Mouse (Mus musculus): ENCODE measurements around the gene Gm28035.

The Gm28035 gene

GRCm38 (mm10) chr2:30240267-30240666 is at the start of gene Gm28035:
TSS of gene Gm28035 (plus strand) at chr2:30240567.
- in situ Hi-C loops (cut with MboI, MseI), result loop anchor here in 1 of 2 experiments (10.0 kb wide), 1 partner anchor 1115 kb away; the partner anchor contains the start of gene Setx

DNA sequence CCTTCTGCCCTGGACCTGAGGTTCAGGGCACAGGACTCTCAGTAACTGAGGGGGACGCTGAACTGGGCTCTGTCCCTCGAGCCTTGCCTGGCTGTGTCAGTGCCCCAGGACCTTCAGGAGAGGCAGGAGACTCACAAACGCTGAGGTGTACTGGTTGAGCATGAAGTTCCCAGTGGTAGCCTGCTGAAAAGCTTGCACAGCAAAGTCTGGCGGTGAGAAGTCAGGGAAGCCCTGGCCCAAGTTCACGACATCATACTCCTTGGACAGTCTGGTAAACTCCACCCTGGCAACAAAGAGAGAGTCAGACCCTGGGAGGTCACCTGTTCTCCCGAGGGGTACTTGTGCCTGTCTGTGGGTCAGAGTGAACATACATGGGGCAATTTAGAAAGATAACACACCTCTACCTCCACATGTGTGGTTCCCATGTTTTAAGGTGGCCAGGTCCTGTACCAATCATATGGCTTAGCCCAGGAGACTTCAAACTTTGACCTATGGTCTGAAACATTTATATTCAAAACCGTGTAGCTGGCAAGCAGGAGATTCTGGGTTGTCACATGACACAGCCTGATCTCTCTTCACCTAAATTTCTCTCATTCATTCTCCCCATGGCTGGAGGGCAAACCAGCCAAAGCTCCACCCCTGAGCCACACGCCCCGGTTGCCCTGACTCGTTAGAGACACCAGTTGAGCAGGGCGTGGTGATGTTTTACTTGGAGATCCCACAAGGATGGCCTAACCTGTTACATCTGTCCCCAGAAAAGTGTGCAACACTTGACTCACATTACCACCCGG is 48.4 kb upstream of the Gm28035 start:
- in situ Hi-C loops (cut with MboI, MseI), result loop anchor here in 1 of 2 experiments (5.0 kb wide), 1 partner anchor 55 kb away; no protein-coding TSS in a partner anchor

- in situ Hi-C loops (cut with MboI, MseI), result loop anchor here in 1 of 2 experiments (5.0 kb wide), 1 partner anchor 53 kb away; no protein-coding TSS in a partner anchor
Measured at GRCm38 (mm10) chr2:30194656-30195055, 45.7 kb upstream of the Gm28035 start.

DNA sequence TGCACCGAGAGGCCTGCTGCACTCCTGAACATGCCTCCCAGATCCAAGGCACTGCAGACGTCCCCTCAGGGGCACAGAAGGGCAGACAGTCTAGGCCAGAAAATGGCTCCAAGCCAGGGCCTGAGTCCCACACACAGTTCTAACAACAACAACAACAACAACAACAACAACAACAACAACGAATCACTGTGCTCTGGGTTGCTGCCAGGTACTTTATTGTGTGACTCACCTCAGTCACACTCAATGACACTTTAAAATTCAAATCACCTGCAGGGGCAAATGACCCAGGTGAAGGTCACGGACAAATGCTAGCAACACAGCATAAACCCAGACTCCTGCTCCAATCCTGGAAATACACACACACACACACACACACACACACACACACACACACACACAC is 42.3 kb upstream of the Gm28035 start:
- in situ Hi-C loops (cut with MboI, MseI), result no loop called here

DNA sequence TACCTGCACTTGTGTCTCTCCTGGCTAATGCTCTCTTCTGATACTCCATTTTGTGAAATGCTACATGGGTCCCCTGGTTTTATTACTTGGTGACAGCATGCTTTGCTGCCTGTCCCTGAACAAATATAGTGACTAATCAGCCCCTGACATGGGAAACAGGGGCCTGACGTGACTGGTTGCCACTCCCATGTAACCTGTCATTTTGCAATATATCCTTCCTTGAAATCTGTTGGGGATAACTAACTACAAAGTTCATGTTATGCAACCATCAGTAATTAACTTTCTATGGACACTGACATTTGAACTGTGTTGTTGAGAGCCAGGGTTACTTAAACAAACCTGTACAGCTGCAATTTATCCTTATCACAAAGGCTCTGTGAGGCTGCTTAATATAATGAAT is 40.4 kb upstream of the Gm28035 start:
- in situ Hi-C loops (cut with MboI, MseI), result no loop called here

DNA sequence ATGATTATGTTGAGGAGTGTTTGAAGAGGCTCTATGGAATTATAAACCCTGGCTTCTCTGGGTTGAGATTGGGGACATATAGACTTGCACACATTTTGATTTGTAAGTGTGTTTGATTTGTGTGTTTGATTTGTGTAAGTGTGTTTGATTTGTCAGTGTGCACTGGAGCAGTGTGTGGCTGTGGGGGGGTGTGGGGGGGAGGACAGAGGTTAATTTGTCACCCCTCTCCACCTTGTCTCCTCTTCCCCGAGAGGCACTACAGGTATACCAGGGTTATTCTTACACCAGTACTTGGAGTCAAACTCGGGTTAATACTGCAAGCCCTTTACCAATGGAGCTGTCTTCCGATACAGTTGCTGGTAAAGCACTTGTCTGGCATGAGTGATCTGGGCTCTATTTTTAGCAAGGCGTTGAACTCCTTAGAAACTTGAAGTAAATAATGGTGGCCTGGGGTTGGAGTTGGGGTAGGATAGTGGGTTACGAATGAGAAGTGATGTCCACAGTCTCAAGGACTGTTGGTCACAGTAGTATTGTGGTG is 39.9 kb upstream of the Gm28035 start:
- in situ Hi-C loops (cut with MboI, MseI), result no loop called here

- in situ Hi-C loops (cut with MboI, MseI), result no loop called here
Measured at GRCm38 (mm10) chr2:30203439-30203838, 36.9 kb upstream of the Gm28035 start.

- in situ Hi-C loops (cut with MboI, MseI), result no loop called here
Measured at GRCm38 (mm10) chr2:30205255-30205628, 35.1 kb upstream of the Gm28035 start.

GRCm38 (mm10) chr2:30205629-30206357 is 34.6 kb upstream of the Gm28035 start, which contains the start of gene Kyat1:
TSS of gene Kyat1 (minus strand) at chr2:30205847.
- in situ Hi-C loops (cut with MboI, MseI), result no loop called here

DNA sequence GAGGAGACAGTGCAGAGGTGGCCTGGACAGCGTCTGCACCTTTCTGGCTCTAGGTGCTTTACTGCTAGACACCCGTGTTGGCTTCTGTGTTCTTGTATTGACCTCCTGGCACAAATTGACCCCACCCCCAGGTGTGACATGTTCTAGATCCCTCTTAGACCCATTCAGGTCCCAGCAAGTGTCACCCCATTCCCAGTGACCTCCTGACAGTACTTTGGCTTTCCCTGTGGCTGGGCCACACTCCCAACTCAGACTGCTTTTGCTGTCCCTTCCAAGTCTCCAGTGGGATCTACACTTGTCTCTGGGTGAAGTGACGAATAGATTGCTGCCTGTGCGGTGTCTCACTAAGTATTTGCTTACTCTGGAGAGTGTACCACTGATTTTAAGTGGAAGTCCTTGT is 33.0 kb upstream of the Gm28035 start:
- in situ Hi-C loops (cut with MboI, MseI), result no loop called here

DNA sequence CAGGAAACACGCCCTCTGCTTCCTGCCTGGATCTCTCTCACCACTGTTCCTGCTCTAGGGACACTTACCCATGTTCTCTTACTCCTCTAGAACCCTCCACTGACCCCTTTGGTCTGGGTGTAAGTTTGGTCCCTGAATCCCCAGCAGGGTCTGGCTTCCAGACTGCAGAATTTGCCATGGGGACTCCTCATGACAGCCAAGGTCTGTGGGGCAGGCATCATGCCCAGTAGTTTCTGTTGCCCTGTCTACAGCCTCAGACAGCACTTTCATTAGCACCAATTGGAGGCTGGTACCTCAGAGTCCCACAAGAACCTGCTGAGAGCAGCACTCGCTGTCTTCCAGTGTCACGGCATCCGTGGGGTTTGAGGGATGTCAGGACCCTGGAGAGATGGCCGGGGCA is 32.5 kb upstream of the Gm28035 start:
- in situ Hi-C loops (cut with MboI, MseI), result no loop called here

DNA sequence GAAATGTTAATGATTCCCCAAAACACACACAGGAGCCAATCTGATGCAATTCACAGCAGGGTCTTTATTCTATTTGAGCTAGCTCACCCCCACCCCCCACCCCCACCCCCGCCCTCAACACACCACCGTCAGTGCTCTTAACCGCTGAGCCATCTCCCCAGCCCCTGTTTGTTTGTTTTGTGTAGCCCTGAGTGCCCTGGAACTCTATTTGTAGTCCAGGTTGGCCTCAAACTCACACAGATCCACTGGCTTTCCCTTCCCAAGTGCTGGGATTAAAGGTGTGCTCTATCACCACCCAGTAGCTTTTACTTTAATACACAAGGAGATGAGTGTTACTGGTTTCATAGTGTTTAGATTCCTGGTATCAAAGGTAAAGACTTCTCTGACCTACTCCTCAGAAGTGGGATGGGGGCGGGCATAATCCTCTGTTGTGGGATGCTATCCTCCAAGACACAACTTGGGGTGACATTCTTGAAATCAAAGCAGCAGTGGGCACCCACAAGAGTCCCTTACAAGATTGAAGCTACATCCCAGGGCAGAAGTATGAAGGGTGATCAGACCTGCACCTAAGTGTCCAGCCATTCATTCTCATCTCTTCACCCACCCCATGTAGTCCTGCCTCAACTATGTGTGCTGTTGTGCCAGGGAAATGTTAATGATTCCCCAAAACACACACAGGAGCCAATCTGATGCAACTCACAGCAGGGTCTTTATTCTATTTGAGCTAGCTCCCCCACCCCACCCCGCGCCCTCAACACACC is 28.8 kb upstream of the Gm28035 start:
- in situ Hi-C loops (cut with MboI, MseI), result no loop called here

GRCm38 (mm10) chr2:30212169-30212545 is 28.2 kb upstream of the Gm28035 start:
- in situ Hi-C loops (cut with MboI, MseI), result no loop called here

GRCm38 (mm10) chr2:30212951-30213350 is 27.4 kb upstream of the Gm28035 start:
- in situ Hi-C loops (cut with MboI, MseI), result no loop called here

- in situ Hi-C loops (cut with MboI, MseI), result no loop called here
Measured at GRCm38 (mm10) chr2:30214745-30215144, 25.6 kb upstream of the Gm28035 start.

DNA sequence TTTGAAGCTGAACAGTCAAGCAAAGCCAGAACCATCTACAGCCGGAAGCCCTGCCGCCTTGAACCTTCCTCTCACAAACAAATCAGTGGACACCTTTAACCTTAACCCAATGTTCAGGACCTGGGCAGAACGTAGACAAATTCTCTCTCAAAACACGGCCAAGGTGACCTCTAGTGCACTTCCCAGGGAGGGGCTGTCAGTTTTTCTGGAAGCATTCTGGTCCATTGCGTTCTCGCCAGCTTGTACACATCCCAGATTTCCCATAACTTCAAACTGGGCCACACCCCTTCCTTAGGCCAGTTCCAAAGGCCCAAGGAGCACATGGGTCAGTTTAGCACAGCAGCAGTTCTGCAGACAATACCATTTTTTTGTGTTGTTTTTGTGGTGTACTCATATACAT is 24.9 kb upstream of the Gm28035 start:
- in situ Hi-C loops (cut with MboI, MseI), result no loop called here

DNA sequence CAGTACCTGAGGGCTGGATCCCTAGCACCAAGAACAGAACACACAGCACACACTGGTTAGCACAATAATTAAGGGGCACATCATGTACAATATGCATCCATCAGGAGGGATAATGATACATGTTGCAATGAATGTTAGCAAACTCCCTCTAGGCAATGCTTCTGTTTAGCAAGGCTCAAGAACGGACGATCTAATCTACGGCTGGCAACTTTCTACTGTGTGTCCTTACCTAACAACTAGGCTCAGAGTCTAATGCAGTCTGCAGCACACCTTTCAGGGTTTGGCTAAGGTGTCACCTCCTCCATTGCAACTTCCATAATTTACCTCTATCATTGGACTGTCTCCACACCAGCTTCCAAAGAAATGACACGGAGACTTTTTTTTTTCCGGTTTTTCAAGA is 24.1 kb upstream of the Gm28035 start:
- in situ Hi-C loops (cut with MboI, MseI), result no loop called here

GRCm38 (mm10) chr2:30235593-30235992 is 4.8 kb upstream of the Gm28035 start:
- in situ Hi-C loops (cut with MboI, MseI), result no loop called here

- in situ Hi-C loops (cut with MboI, MseI), result no loop called here
Measured at GRCm38 (mm10) chr2:30236426-30237198, 3.8 kb upstream of the Gm28035 start.

DNA sequence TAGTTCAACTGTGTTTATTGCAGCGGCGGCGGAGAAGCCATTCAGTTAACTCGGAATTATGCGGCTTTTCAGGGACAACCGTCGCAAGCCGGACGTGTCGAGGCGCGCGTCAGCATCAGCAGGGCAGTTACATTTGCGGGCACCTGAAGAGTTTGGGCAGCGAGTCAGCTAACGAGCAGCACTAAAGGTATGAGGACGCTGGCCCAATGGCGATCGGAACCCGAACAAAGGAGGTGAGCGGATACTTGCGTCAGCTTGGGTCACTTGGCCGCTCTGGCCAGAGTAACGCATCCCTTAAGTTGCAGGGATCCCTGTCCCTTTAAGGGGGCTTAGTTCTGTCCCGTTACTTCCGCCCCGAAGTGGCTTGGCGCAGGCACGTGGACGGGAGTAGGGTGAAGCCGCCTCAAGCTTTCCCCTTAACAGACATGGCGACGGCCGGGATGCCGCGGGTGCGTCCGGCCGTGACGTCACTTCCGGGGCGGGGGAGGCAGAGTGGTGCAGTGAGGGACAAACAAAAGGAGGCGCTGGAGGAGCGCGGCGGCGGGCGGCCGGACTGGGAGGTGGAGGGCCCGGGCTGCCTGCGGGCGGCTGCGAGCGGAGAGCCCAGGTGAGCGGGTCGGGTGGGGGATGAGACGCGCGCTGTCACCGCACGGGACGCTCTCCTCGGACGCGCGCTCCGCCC is 3.0 kb upstream of the Gm28035 start, which contains the start of gene Lrrc8a:
TSS of gene Lrrc8a (plus strand) at position 517 of the 682 bp plus-strand sequence.
- in situ Hi-C loops (cut with MboI, MseI), result no loop called here
